Mouse (Mus musculus): ENCODE results near the gene Mrfap1. TPM values are rescaled to one million over a fixed set of nuclear protein-coding genes. Genes with fewer than 3 reads are reported as not detected.
A peak's percentile ranks its signal among the peaks of the same experiment; 100 is the strongest.
"Not testable (repeated sequence)": the region's sequence is repeated elsewhere in the genome, so short reads cannot be mapped to it uniquely, and the experiment has no call there.

Mrfap1 gene
- total RNA-seq (2021): 100 to 1,000 TPM; 276 to 303 TPM

DNA sequence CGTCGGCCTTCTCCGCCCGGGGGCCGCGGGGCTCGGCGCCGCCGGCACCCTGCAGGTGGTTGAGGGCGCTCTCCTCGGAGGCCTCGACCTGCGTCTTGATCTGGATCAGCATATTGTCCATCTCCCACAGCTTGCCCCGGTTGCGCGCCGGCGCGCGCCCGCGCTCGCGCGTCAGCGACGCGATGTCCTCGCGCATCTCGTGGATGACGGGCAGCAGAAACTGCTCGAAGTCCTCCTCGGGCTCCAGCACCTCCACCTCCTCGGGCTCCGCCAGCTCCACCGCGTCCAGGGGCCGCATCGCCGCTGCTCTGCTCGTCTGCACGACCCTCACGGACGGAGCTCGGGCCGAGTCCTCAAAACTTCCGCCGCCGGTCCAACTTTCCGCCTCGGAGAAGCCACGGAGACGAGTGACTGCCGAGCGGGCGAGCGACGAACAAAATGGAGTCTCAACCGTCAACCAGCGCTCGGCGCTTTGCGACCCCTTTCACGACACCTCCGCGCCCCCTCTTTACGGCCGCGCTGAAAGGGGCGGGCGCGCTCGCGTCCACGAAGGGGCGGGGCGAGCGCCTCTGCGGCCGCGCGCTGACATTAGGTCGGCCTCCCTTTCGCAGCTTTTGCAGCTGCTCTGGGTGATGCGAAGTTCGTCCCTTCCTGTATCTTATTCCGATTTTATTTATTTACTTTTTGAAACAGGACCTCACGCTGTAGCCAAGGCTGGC is at the start of gene Mrfap1:
TSS of gene Mrfap1 (minus strand) at position 477 of the 719 bp plus-strand sequence.
- peak; percentile 88 for DNase-seq (ENCODE audit: low spot score)
- intact Hi-C loops (cut with DNase I): not testable (repeated sequence)

DNA sequence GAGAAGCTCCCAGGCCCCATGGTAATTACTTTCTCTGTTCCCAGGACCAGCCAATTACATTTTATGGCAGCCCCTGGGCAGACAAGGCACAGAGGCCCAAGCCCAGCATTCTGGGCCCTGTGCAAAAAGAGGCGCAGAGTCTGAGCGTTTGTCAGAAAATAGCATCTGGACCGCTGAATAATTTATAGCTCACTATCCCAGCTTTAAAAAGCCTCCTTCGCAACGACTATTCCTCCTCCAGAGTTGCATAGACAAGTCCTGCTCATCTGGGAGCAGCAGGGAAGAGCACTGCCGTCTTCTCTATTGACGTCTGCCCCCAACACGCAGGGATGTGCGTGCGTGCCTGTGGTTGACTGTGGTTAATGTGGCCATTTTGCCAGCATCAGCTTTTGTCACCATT is 47.9 kb upstream of the Mrfap1 start:
- no peak for DNase-seq (ENCODE audit: low spot score)
- intact Hi-C loops (cut with DNase I): no loop called here

- no peak for DNase-seq (ENCODE audit: low spot score)
- intact Hi-C loops (cut with DNase I): no loop called here
Observed at GRCm38 (mm10) chr5:36841701-36842100, 45.1 kb upstream of the Mrfap1 start.

GRCm38 (mm10) chr5:36840092-36840491 is 43.5 kb upstream of the Mrfap1 start:
- intact Hi-C loops (cut with DNase I): no loop called here
- DNase-seq (ENCODE audit: low spot score): no peak

DNA sequence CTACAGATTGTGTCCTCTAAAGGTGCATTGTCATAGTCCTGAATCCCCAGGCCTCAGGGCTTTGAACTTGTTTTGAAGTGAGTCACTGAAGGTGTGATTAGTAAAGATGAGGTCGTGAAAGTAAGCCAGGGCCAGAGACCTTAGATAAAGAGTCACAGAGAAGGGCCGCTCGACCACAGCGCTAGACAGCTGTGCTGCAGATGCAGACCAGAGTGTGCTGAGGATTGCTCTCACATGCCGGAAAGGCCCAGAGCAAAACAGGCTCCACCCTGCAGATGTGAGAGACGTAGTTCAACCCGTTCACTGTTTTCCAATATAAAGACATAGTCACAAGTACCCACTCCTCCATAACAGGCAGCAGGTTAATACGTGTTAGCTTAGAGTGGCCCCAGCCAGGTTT is 43.0 kb upstream of the Mrfap1 start:
- intact Hi-C loops (cut with DNase I): loop anchor here (5.0 kb wide), 1 partner anchor 163 kb away; no protein-coding TSS in a partner anchor

DNA sequence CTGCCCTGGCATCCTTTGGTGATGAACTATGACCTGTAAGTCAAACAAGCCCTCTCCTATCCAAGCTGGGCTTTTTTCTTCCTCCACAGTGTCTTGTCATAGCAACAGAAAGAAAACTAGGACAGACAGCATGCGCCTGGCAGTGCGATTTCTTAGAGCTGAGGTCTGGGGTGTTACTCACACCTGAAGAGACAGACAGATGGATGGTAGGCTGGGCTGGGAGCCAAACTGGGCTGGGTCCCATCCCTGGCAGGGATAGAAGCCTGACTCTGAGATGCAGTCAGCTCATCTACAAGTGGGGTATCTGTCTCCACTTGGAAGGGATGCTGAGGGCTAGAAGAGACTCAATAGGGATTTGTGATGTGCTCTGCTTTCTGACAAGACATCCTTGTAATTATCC is 42.5 kb upstream of the Mrfap1 start:
- intact Hi-C loops (cut with DNase I): loop anchor here (5.0 kb wide), 1 partner anchor 163 kb away; no protein-coding TSS in a partner anchor
- no peak for DNase-seq (ENCODE audit: low spot score)

More for the DNA sequence above, 43.0 kb upstream of the Mrfap1 start:
- no peak for DNase-seq (ENCODE audit: low spot score)

DNA sequence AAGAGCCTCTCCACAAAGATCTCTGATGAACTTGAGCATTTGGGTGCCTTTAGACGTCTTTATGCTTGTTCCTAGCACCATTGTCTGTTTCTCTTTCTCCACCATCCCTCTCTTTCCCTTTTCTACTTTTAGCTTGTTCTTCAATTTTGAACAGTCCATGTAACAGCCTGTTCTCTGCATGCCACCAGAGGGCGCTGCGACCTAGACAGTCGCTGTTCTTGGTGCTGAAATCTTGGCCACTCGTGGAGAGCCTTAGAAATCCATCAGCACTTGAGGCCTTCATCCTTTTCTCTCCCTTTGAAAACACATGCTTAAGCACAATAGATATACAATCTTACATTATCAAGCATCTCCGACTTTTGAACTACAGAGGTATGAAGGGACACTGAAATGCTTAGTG is 39.4 kb upstream of the Mrfap1 start:
- intact Hi-C loops (cut with DNase I): loop anchor here (2.0 to 5.0 kb wide), 2 partner anchors 87 to 166 kb away; no protein-coding TSS in a partner anchor
- DNase-seq (ENCODE audit: low spot score): no peak

DNA sequence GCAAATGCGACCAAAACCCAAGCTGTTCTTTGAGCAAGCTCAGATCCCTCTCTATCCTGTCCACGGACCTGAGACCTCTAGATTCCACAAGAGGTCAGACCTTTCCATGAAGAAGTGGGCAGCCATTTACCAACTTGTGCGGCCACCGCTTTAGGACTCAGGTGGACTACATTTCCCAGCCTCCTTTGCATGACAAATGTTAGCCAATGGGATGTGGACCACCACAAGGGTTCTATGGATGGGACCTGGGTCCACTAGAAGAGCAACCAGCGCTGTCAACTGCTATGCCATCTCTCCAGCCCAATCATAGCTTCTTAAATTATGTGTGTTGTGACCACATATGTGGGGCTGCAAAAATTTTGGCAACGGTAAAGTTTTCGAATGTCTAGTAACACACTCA is 34.7 kb upstream of the Mrfap1 start:
- intact Hi-C loops (cut with DNase I): no loop called here
- DNase-seq (ENCODE audit: low spot score): no peak

- intact Hi-C loops (cut with DNase I): no loop called here
- peak; percentile 78 for DNase-seq (ENCODE audit: low spot score)
Observed at GRCm38 (mm10) chr5:36829913-36830879, 33.6 kb upstream of the Mrfap1 start, which contains the start of gene Man2b2. TSS of gene Man2b2 (minus strand) at chr5:36830653.

DNA sequence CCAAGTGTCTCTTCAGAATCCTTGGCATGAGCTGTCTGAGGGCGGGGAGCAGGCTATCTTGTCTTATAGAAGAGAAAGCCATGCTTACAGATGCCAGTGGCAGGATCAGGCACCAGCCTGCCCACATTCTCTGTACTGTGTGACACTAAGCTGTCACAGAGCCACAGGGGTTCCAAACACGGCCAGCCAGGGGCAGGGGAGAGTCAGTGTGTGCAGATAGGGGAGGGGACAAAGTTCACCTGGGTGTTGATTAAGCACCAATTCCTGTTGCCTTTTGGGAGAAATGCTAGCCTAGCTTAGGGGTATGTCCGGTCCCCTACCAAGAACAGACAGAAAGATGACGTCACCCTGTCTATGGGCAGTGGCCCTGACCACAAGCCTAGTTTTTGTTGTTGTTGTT is 32.5 kb upstream of the Mrfap1 start:
- intact Hi-C loops (cut with DNase I): no loop called here
- no peak for DNase-seq (ENCODE audit: low spot score)

DNA sequence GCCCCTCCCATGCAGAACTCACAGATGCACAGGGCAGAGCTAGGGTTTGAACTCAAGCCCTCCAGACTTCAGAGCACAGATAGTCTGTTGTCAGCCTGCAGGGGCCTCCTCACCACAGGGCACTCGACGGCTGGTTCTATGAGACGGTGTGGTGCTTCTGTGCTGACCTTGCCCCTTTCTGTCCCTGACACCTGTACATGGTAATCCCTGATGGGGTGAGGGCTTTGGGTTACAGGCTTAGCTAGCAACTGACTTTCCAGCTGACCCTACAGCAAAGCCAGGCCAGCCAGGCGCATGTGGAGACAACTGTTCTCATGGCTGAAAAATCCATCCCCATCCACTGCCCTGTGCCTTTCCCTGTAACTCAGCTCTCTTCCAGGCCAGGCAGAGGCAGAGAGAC is 26.3 kb upstream of the Mrfap1 start:
- intact Hi-C loops (cut with DNase I): no loop called here
- DNase-seq (ENCODE audit: low spot score): no peak

GRCm38 (mm10) chr5:36820142-36820541 is 23.6 kb upstream of the Mrfap1 start:
- DNase-seq (ENCODE audit: low spot score): no peak
- intact Hi-C loops (cut with DNase I): no loop called here

GRCm38 (mm10) chr5:36819742-36820141 is 23.2 kb upstream of the Mrfap1 start:
- intact Hi-C loops (cut with DNase I): no loop called here
- no peak for DNase-seq (ENCODE audit: low spot score)

- intact Hi-C loops (cut with DNase I): no loop called here
- DNase-seq (ENCODE audit: low spot score): no peak
Observed at GRCm38 (mm10) chr5:36817738-36818137, 21.2 kb upstream of the Mrfap1 start.

DNA sequence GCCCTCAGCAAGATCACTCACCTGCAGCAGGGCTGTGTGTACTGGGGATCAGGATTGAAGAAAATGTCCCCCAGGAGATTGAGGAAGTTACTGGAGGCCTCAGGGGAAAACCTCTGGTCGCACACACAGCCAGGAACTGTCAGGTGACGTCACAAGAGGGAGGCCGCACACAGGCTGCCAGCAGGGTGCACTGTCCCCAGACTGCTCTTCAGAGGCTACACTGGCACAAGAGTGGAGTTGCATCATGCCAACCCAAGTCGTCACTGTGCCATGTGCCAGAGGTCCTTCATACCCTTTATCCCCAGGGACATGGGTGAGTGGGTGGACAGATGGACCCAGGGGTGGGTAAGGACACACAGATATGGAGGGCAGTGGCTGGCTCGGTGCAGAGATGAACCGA is 18.0 kb upstream of the Mrfap1 start:
- intact Hi-C loops (cut with DNase I): no loop called here
- no peak for DNase-seq (ENCODE audit: low spot score)

DNA sequence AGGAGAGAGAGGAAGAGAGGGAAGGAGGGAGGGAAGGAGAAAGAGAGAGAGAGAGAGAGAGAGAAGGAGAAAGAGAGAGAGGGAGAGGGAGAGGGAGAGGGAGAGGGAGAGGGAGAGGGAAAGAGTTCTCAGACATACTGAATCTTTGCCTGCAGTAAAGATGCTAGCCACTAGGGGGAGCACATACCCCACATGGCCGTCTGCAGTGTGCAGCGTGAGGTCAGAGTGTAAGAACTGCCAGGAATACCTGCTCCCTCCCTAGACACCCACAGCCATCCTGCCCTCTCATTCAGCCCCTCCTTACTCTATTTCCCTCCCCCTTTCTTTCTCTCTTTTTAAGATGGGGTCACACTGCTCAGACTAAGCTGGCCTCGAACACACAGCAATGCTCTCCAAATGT is 14.8 kb upstream of the Mrfap1 start:
- intact Hi-C loops (cut with DNase I): no loop called here
- no peak for DNase-seq (ENCODE audit: low spot score)

DNA sequence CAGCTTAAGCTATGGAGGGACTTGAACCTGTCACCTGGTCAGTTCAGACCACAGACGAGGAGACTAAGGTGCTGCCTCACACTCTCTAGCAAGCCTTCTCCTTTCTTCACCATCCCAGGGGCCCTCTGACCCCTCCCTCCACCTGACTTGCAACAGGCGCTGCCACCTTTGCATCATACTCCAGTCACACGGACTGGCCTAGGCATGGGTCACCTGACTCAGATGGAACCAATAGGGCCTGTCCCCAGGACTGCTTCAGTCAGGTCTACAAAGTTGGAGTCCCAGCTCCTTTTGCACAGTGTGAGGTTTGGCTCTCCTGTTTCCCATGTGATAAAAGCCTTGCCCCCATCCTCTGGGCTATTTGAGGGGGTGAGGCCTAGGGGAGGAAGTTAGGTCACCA is 14.1 kb upstream of the Mrfap1 start:
- intact Hi-C loops (cut with DNase I): no loop called here
- no peak for DNase-seq (ENCODE audit: low spot score)

GRCm38 (mm10) chr5:36809123-36809522 is 12.6 kb upstream of the Mrfap1 start:
- intact Hi-C loops (cut with DNase I): no loop called here
- no peak for DNase-seq (ENCODE audit: low spot score)

- no peak for DNase-seq (ENCODE audit: low spot score)
- intact Hi-C loops (cut with DNase I): no loop called here
Observed at GRCm38 (mm10) chr5:36807106-36807505, 10.5 kb upstream of the Mrfap1 start.

- DNase-seq (ENCODE audit: low spot score): no peak
- intact Hi-C loops (cut with DNase I): no loop called here
Observed at GRCm38 (mm10) chr5:36797291-36797690, 719 bp upstream of the Mrfap1 start.
